Mouse (Mus musculus) cerebellum, postnatal 36 days (tissue): ENCODE data around the gene Arhgef3.

ENCODE experiments used
- DNase-seq, 2 experiments: peaks; one replicate each; pipeline ENCODE4 v3.0.0; 2021 to 2022; ENCODE audit warnings: mixed read lengths in 2 of 2

Arhgef3 gene

GRCm38 (mm10) chr14:27388616-27389015, 273.9 kb downstream of the Arhgef3 start:
- DNase-seq = no peak

- DNase-seq = no peak
Measured at GRCm38 (mm10) chr14:27389722-27390121, 275.0 kb downstream of the Arhgef3 start.

- no peak for DNase-seq
Measured at GRCm38 (mm10) chr14:27390663-27391062, 276.0 kb downstream of the Arhgef3 start.

GRCm38 (mm10) chr14:27391776-27392308, 277.1 kb downstream of the Arhgef3 start:
- DNase-seq = no peak

GRCm38 (mm10) chr14:27392660-27393059, 278.0 kb downstream of the Arhgef3 start:
- no peak for DNase-seq

GRCm38 (mm10) chr14:27393806-27394205, 279.1 kb downstream of the Arhgef3 start:
- DNase-seq = no peak

- no peak for DNase-seq
Measured at GRCm38 (mm10) chr14:27396424-27396823, 281.7 kb downstream of the Arhgef3 start.

- no peak for DNase-seq
Measured at GRCm38 (mm10) chr14:27397526-27397925, 282.8 kb downstream of the Arhgef3 start.

- no peak for DNase-seq
Measured at GRCm38 (mm10) chr14:27400495-27400894, 285.8 kb downstream of the Arhgef3 start.

GRCm38 (mm10) chr14:27401717-27402278, 287.1 kb downstream of the Arhgef3 start:
- DNase-seq = no peak

- DNase-seq = no peak
Measured at GRCm38 (mm10) chr14:27402332-27403250, 287.9 kb downstream of the Arhgef3 start.

- DNase-seq = no peak
Measured at GRCm38 (mm10) chr14:27405452-27405851, 290.8 kb downstream of the Arhgef3 start.

GRCm38 (mm10) chr14:27405947-27406346, 291.2 kb downstream of the Arhgef3 start:
- no peak for DNase-seq

- DNase-seq = no peak
Measured at GRCm38 (mm10) chr14:27408240-27408639, 293.5 kb downstream of the Arhgef3 start.

GRCm38 (mm10) chr14:27409662-27410061, 295.0 kb downstream of the Arhgef3 start:
- no peak for DNase-seq

- no peak for DNase-seq
Measured at GRCm38 (mm10) chr14:27411492-27411891, 296.8 kb downstream of the Arhgef3 start.

- no peak for DNase-seq
Measured at GRCm38 (mm10) chr14:27412699-27413098, 298.0 kb downstream of the Arhgef3 start.

- DNase-seq = peak in 1 of 2 experiments; percentile 22
Measured at GRCm38 (mm10) chr14:27413961-27414360, 299.3 kb downstream of the Arhgef3 start.

GRCm38 (mm10) chr14:27420816-27421215, 306.1 kb downstream of the Arhgef3 start:
- no peak for DNase-seq

- DNase-seq = no peak
Measured at GRCm38 (mm10) chr14:27422301-27422700, 307.6 kb downstream of the Arhgef3 start.

GRCm38 (mm10) chr14:27428573-27428972, 313.9 kb downstream of the Arhgef3 start, which contains the start of gene Fam208a:
Gene Fam208a, plus strand, starts transcription at chr14:27428834.
- DNase-seq = peak; percentile 90 to 95

GRCm38 (mm10) chr14:27428973-27429711, 314.4 kb downstream of the Arhgef3 start:
- peak; percentile 83 to 89 for DNase-seq

GRCm38 (mm10) chr14:27430280-27430679, 315.6 kb downstream of the Arhgef3 start:
- no peak for DNase-seq
